Mouse (Mus musculus) stomach, embryonic 16.5 days (tissue): ENCODE measurements around the gene Lrrc7. TPM values are rescaled to one million over a fixed set of nuclear protein-coding genes. Genes with fewer than 3 reads are reported as not detected.

Experiments used
- ATAC-seq: fragments of 200-750 bp; cut with Nextera tagmentation; 2 replicates; pipeline ENCODE4 v1.8.0; 2017; ENCODE audit warnings: moderate number of reproducible peaks, moderate TSS enrichment; ENCODE audit not compliant: insufficient read depth, low FRiP score
- H3K27ac ChIP-seq: fragments of 300-500 bp; sonication (generic); 2 replicates; pipeline ENCODE4 v1.5.1; 2014; ENCODE audit warnings: low read length
- H3K27me3 ChIP-seq: fragments of 300-500 bp; sonication (generic); 2 replicates; pipeline ENCODE4 v1.6.1; 2014; ENCODE audit warnings: low read length, control low read depth, mixed read lengths; ENCODE audit not compliant: control insufficient read depth, insufficient read depth
- H3K36me3 ChIP-seq: fragments of 300-500 bp; sonication (generic); 2 replicates; pipeline ENCODE4 v1.6.1; 2014; ENCODE audit warnings: low read length; ENCODE audit not compliant: control insufficient read depth, insufficient read depth
- H3K4me1 ChIP-seq: fragments of 300-500 bp; sonication (generic); 2 replicates; pipeline ENCODE4 v1.6.1; 2014; ENCODE audit warnings: low read length, control low read depth, mixed read lengths; ENCODE audit not compliant: control insufficient read depth, insufficient read depth
- H3K4me2 ChIP-seq: fragments of 300-500 bp; sonication (generic); 2 replicates; pipeline ENCODE4 v1.6.1; 2014; ENCODE audit warnings: low read depth, low read length, mixed read lengths
- H3K4me3 ChIP-seq: fragments of 300-500 bp; sonication (generic); replicated peaks from 2 replicates; pipeline ENCODE4 v1.5.1; 2014; ENCODE audit warnings: mild to moderate bottlenecking, low read length
- H3K9ac ChIP-seq: fragments of 300-500 bp; sonication (generic); 2 replicates; pipeline ENCODE4 v1.6.1; 2014; ENCODE audit warnings: low read length
- H3K9me3 ChIP-seq: fragments of 300-500 bp; sonication (generic); replicated peaks from 2 replicates; pipeline ENCODE4 v1.6.1; 2016; ENCODE audit warnings: low read length, control low read depth; ENCODE audit not compliant: control insufficient read depth
- WGBS: fragments of 180-500 bp; shearing (Covaris S2); extraction: QIAGEN DNeasy Blood & Tissue Kit; methylation state at CpG from one replicate; pipeline ENCODE4 v1.1.7; 2014; 5-methylcytosine and 5-hydroxymethylcytosine counted together
- polyA plus RNA-seq: library from polyadenylated mRNA; unstranded; fragments of >200 nt; fragmentation: Nextera tagmentation; extraction: Ambion mirVana; gene quantifications from 2 replicates; pipeline ENCODE4 v1.2.1, GENCODE M21; 2015

Gene Lrrc7
- polyA plus RNA-seq, 1 experiment from 2014 or later: 1.2 TPM

DNA sequence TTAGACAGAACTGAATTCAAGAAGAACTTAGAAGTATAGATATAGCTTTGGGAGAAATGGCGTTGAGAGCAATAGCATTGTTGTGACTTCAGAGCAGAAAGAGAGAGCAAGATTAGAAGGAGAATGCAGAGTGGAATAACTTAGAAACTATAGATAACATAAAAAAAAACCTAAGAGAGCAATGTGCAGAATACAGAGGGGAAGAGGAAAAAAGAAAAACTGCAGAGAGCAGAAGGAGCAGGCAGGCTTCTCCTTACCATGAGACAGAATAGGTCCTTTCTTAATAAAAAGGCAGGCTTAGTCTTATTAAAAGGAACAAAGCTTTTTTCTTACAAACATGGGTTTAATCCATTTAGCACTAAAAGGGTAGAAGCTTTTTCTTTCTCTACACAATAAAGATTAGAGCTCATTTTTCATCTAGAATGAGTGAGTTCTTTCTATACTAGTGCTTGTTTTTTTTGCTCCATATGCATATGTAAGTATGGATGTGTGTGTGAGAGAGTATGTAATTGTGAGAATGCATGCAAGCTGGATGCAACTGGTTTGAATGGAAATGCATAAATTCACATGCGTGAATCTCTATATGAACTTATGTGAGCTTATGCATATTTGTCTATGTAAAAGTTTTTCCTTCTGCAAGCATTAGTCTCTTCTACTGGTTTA lies 174.5 kb downstream of the Lrrc7 start:
- H3K27ac ChIP-seq: no peak overlapping the region
- H3K9me3 ChIP-seq: no peaks in the 10 kb centered on the region
- no peak for ATAC-seq
- no peak overlapping the region for H3K9ac ChIP-seq
- no peak overlapping the region for H3K4me2 ChIP-seq
- H3K4me1 ChIP-seq: no peaks in the 10 kb centered on the region
- H3K27me3 ChIP-seq: no peaks in the 10 kb centered on the region
- WGBS: 64% methylated on average over 2 of the region's 2 CpGs
- no peaks in the 10 kb centered on the region for H3K36me3 ChIP-seq
- H3K4me3 ChIP-seq: no peak overlapping the region

DNA sequence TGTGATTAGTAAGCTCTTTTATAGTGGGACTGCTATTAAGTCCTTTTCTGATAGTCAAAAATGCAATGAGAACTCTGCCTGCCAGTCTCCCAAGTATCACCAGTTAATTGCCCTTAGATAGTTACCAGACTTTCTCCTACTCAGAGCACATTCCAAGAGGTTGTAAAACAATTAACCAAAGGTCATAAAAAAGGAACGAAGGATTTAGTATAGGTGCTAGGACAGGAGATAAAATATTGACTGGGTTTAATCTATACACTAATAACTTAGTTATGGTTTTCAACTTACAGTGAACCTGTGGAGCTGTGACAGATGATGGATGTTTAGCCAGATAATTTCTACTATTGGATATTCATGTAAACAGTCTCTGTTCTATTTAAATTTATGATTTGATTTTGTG lies 175.2 kb downstream of the Lrrc7 start:
- H3K4me1 ChIP-seq: no peaks in the 10 kb centered on the region
- ATAC-seq: no peak
- WGBS: 7% methylated on average over 1 of the region's 1 CpGs

DNA sequence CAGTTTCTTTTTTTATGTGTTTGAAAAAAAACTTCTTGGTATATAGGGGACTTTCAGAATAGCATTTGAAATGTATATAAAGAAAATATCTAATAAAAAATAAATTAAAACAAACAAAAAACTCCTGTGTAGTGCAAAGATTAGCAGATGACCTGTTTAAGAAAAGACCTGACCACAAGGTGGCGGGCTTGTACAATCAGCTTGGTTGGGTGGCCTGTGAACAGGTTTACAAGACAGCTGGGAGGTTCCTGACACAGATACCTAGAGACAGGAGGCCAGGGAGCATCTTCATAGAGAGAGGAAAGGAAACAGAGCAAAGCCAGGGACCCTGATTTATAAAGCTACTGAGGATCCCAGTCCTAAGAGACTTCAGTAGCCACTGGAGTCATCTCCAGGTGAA lies 186.1 kb downstream of the Lrrc7 start:
- H3K4me1 ChIP-seq: no peaks in the 10 kb centered on the region
- no peak overlapping the region for H3K27ac ChIP-seq
- no peaks in the 10 kb centered on the region for H3K9me3 ChIP-seq
- WGBS: 3% methylated on average over 1 of the region's 1 CpGs
- no peaks in the 10 kb centered on the region for H3K27me3 ChIP-seq
- H3K4me2 ChIP-seq: no peak overlapping the region
- no peak overlapping the region for H3K4me3 ChIP-seq
- H3K9ac ChIP-seq: no peak overlapping the region
- H3K36me3 ChIP-seq: no peaks in the 10 kb centered on the region
- no peak for ATAC-seq

More for the DNA sequence above, 175.2 kb downstream of the Lrrc7 start:
- no peak overlapping the region for H3K4me2 ChIP-seq
- H3K36me3 ChIP-seq: no peaks in the 10 kb centered on the region
- no peak overlapping the region for H3K27ac ChIP-seq
- H3K9ac ChIP-seq: no peak overlapping the region
- no peaks in the 10 kb centered on the region for H3K9me3 ChIP-seq
- H3K27me3 ChIP-seq: no peaks in the 10 kb centered on the region
- H3K4me3 ChIP-seq: no peak overlapping the region

DNA sequence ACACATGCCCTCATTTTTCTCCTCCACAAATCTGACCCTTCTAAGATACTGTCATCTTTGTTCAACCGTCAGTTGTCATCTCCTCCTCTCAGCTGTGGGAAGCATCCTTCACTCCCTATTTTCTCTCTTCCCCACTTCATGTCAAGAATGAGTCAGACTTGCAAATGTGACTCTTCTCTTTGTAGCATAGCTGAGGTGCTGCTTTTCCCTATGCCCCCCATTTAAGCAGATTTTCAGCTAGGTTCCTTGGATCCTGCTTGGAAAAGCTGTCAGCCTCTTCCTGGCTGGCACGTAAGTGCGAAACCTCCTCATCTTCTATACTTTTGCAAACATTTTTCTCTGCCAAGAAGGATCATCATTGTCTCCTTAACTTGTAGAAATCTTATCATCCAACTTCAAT lies 192.9 kb downstream of the Lrrc7 start:
- H3K4me1 ChIP-seq: no peaks in the 10 kb centered on the region
- no peaks in the 10 kb centered on the region for H3K36me3 ChIP-seq
- no peaks in the 10 kb centered on the region for H3K9me3 ChIP-seq
- no peak overlapping the region for H3K4me3 ChIP-seq
- no peak for ATAC-seq
- 83% methylated on average over 3 of the region's 3 CpGs for WGBS
- H3K4me2 ChIP-seq: no peak overlapping the region
- H3K27me3 ChIP-seq: no peaks in the 10 kb centered on the region
- H3K9ac ChIP-seq: no peak overlapping the region
- H3K27ac ChIP-seq: no peak overlapping the region

DNA sequence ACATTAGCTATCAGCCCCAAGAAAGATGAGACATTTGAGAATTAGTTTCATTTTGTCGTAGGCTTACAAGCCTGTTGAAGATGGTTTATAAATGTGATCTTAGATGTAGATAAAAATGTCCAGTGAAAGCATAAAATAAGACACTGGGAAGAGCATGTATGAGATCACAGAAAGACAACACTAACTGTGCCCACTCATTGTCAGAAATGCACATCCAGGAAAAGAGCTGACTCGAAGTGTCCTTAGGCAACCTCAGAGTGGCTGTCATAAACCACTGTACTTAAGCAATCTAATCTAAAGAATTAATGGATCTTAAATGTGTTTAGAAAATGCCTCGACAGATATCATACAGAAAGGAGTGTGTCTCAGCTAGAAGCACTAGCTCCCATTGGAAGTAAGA lies 196.2 kb downstream of the Lrrc7 start:
- H3K4me1 ChIP-seq: no peaks in the 10 kb centered on the region
- WGBS: 67% methylated on average over 3 of the region's 3 CpGs

DNA sequence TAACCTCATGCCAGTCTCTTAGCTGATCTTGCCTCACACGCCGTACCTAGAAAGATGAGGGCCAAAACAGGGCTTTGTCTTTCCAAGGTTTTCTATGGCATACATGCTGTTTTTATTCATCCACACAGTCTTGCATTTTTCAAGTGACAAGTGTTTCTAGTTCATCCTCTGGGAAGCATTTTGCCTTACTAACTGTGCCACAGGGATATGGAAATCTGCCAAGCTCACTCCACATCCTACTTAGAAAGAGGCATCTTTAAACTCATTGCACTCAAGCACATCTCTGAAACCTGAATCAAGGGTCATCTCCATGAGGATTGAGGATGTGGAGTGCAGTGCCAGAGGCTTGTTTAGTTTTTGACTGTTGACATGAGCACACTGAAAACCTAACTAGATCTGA lies 199.9 kb downstream of the Lrrc7 start:
- H3K9ac ChIP-seq: no peak overlapping the region
- H3K27me3 ChIP-seq: no peaks in the 10 kb centered on the region
- ATAC-seq: no peak
- no peak overlapping the region for H3K4me2 ChIP-seq
- no peaks in the 10 kb centered on the region for H3K36me3 ChIP-seq
- no peak overlapping the region for H3K4me3 ChIP-seq
- 94% methylated on average over 2 of the region's 2 CpGs for WGBS
- H3K4me1 ChIP-seq: no peaks in the 10 kb centered on the region
- no peaks in the 10 kb centered on the region for H3K9me3 ChIP-seq
- H3K27ac ChIP-seq: no peak overlapping the region

More for the DNA sequence above, 196.2 kb downstream of the Lrrc7 start:
- Histone ChIP-seq H3K36me3 (no peaks in the 10 kb centered on the region), H3K4me3 (no peak overlapping the region), H3K27me3 (no peaks in the 10 kb centered on the region), H3K9me3 (no peaks in the 10 kb centered on the region), H3K27ac (no peak overlapping the region), H3K9ac (no peak overlapping the region), H3K4me2 (no peak overlapping the region)
- no peak for ATAC-seq

DNA sequence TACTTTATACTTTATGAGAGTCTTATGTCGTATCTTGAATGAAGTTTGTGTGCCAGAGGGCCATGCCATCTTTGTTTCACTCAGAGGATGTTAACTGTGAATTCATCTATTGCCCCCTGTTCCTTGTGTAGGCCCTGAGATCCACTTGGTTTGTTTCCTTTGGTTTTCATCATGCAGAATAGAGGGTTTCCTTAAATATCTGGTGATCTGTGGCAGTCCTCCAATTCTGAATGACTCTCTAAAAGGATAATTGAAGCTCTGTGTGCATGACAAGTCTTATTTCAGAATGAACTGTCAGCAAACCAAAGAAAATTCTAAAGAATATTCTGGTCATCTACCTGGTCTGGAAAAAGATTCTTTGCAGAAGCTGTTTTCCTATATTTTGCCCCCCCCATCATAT lies 205.3 kb downstream of the Lrrc7 start:
- 83% methylated on average over 1 of the region's 1 CpGs for WGBS
- H3K4me2 ChIP-seq: no peak overlapping the region
- no peaks in the 10 kb centered on the region for H3K9me3 ChIP-seq
- ATAC-seq: no peak
- no peaks in the 10 kb centered on the region for H3K27me3 ChIP-seq
- no peaks in the 10 kb centered on the region for H3K4me1 ChIP-seq
- no peak overlapping the region for H3K27ac ChIP-seq
- no peaks in the 10 kb centered on the region for H3K36me3 ChIP-seq
- no peak overlapping the region for H3K9ac ChIP-seq
- H3K4me3 ChIP-seq: no peak overlapping the region

DNA sequence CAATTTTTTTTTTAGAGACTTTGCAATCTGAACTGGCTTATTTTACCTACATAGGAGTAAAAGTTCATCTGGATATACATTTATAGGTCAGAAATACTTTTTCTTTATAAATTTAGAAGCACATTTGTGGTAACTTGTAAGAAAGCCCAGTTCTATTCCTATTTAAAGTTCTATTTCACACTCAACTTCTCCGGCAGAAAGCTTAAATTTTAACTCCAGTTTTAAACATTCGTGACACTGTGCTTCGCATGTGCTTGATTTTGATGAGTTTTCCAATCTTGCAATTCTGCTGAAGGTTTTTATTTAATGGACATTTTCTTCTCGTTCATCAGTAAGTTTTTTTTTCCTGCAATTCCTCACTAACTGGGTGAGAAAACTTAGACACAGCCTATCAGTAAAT lies 205.8 kb downstream of the Lrrc7 start:
- Histone ChIP-seq H3K27me3 (no peaks in the 10 kb centered on the region), H3K9me3 (no peaks in the 10 kb centered on the region), H3K9ac (no peak overlapping the region), H3K36me3 (no peaks in the 10 kb centered on the region), H3K4me3 (no peak overlapping the region), H3K27ac (no peak overlapping the region), H3K4me2 (no peak overlapping the region), H3K4me1 (no peaks in the 10 kb centered on the region)
- ATAC-seq: no peak
- WGBS: 83% methylated on average over 4 of the region's 4 CpGs

DNA sequence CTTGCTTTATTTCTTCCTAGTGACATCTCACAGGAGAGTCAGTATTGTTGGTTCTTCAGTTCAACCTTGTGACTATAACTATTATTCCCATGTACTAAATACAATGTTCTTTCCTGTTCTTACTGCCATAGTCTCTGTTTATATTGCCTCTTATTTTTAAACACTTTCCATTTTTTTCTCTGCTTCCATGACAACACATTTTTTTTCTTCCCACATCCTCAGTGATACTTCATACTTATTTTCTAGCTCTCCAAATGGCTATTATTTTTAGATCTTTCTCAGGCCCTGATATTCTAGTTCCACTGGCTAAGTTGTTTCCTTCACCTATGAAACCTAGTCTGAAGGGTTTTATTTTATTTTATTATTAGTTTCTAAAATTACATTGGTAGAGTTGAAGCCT lies 221.2 kb downstream of the Lrrc7 start:
- Histone ChIP-seq H3K36me3 (no peaks in the 10 kb centered on the region), H3K9ac (no peak overlapping the region), H3K4me1 (no peaks in the 10 kb centered on the region), H3K4me3 (no peak overlapping the region), H3K27ac (no peak overlapping the region), H3K9me3 (no peaks in the 10 kb centered on the region), H3K27me3 (no peaks in the 10 kb centered on the region), H3K4me2 (no peak overlapping the region)
- ATAC-seq: no peak

DNA sequence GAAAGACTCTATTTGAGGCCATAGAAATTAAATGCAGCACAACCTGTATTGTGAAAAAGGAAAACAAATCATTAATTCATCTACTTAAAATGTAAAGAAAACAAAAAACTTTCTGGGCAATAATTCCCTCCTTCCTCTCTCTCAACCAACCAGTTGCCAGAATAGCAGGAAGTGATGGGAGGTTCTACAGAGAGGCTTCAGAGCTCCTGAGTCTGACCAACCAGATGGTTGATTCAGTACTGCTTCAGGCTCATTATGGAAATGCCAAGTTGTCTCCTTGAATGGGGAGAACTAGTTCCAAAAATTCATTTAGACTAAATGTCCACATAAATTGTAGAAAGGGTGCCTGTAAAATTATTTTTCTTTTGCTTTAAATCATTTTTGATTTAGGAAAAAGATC lies 231.9 kb downstream of the Lrrc7 start:
- H3K9ac ChIP-seq: no peak overlapping the region
- no peaks in the 10 kb centered on the region for H3K9me3 ChIP-seq
- no peaks in the 10 kb centered on the region for H3K27me3 ChIP-seq
- H3K36me3 ChIP-seq: no peaks in the 10 kb centered on the region
- ATAC-seq: no peak
- no peaks in the 10 kb centered on the region for H3K4me1 ChIP-seq
- no peak overlapping the region for H3K4me2 ChIP-seq
- no peak overlapping the region for H3K4me3 ChIP-seq
- no peak overlapping the region for H3K27ac ChIP-seq
